Mouse (Mus musculus): Measurements from ENCODE around the gene Abcc1.

Gene Abcc1

DNA sequence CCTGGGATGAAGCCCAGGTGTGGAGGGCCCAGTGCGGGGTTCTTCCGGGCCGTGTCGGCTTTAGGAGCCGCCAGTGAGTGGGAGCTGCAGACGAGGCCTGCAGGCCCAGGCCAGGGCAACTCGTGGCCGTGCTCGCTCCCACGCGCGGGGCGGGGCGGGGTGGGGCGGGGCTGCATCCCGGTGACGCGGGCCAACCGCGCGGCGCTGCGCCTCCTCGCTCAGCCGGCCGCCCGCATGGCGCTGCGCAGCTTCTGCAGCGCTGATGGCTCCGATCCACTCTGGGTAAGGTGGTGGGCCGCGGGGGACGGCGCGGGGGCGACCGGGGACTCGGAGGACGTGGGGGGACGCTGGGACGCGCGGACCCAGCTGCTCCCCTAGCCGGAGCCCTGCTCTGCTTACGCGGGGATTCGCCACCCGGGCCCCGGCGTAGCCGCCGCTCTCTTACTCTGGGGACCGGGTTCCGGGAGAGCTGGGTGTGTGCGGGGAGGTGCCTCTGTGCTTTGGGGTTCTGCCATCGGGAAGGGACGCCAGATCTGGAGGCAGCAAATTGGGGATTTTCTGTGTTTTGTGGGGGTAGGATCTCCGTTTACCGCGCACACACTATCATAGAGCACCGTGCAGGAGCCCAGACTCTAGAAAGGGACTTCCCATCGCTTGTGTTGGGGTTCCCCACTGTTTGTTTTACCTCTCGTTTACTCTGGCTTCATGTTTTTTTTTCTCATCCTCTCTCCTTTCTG lies at the start of gene Abcc1:
Gene Abcc1 (plus strand): TSS at position 197 of the 737 bp plus-strand sequence.
- DNase-seq (ENCODE audit: low spot score): peak; percentile 76

DNA sequence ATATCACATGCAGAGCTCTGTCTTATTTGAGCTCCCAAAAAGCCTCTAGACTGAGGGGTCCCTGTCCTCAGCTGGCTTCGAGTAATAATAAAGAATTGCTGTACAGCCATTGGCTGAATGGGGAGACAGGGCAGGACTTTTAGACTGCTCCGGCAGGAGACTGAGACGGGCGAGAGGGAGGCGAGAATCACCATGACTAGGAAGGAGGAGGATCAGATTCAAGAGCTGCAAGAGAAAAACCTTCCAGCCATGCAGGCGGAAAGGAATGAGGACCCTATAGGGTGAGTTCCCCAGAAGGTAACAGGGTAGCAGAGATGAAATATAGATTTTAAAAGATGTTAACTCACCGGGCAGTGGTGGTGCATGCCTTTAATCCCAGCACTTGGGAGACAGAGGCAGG lies 48.4 kb upstream of the Abcc1 start:
- DNase-seq (ENCODE audit: low spot score): no peak

DNA sequence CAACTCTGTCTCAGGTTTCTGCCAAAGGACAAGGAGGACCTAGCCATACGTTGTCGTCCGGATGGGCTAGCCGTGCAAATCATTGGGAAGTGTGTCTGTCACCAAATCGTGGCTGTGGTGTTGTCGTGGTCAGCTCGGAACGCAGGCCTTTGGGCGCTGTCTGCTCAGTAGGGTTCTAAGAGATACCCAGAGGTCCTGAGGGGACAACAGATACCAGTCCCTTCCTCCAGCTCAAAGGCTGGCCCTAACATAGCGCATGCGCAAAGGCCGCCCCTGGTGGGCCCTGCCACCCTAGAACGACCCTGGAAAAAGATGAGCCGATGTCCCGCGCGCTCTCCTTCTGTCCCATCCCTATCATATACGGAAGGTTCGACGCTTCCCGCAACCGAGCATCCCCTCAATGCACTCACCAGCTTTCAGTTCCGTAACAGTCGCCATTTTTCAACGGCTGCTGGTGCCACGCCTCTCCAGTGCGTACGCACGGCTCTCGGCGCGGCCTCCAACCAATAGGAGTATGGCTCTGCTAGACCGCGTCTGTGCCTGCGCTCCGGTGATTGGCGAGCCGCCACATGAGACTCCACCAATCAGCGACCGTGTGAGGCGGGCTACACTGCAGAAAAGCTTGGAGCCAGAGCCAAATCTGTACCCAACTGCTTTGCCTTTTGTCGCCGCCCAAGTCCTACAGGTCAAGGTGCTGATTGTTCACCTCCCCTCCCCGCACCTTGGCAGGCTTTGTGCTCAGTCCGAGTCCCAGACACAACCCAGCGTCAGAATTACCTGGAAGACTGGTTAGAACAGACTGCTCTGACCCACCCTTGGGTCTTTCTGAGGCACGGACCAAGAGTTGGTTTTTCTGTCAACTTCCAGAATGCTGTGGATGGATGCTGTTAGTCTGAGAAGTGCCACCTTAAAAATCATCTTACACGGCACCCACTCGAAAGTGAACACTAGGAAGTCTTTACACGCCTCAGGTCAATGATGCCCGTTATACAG lies 44.2 kb upstream of the Abcc1 start, which contains the start of gene Fopnl:
Gene Fopnl (minus strand): TSS at position 522 of the 993 bp plus-strand sequence.
- DNase-seq (ENCODE audit: low spot score): peak; percentile 98

DNA sequence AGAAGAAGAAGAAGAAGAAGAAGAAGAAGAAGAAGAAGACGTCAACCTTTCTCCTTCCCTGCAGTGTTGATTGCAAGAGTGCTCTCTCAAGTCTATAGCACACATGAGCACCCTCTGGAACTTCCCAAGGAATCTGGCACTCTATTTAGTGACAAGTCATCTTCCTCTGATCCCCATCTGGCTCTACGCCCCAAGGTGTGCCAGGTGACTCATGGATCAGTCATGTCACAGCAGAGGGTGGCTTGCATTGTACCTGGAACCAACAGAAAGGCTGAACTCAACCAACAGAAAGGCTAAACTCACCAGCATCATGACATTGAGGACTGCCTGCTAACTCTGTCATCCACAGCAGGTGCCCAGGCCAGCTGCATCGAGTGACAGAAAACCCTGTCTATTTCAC lies 41.7 kb upstream of the Abcc1 start:
- peak; percentile 67 for DNase-seq (ENCODE audit: low spot score)

DNA sequence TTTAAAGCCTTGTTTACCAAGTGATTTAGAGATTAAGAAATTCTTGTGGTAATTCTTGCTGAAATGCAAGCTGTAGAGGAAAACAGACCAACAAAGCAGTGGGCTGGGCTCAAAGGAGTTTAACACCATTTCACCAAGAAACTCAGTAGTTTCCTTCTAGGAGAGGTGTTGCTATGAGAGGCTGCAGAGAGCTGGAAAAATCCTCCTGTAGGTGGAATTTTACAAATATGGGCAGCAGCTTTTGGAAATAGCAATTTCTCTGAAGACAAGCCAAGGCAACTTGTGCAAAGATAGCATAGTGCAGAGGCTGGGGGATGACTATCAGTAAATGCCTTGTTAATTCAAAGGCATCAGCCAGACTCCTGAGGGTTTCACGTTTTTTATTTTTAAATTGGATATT lies 40.9 kb upstream of the Abcc1 start:
- no peak for DNase-seq (ENCODE audit: low spot score)

DNA sequence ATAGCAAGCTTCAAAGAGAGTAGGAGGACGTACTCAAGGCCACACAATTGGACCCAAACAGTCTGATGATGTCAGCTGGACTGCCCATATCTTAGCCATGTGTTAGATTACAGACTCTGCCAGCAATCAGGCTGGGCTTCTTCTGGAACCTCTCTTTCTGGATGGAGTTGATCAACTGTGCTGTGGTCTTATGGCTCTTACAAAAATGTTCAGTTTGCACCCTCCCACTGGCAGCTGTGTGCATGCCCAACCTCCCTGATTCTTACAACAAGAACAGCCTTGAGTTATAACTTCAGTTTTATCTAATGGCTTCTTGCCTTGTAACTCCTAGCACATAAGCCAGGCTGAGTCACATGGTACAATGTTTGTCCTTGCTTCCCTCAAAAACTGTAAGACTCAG lies 33.2 kb upstream of the Abcc1 start:
- no peak for DNase-seq (ENCODE audit: low spot score)

DNA sequence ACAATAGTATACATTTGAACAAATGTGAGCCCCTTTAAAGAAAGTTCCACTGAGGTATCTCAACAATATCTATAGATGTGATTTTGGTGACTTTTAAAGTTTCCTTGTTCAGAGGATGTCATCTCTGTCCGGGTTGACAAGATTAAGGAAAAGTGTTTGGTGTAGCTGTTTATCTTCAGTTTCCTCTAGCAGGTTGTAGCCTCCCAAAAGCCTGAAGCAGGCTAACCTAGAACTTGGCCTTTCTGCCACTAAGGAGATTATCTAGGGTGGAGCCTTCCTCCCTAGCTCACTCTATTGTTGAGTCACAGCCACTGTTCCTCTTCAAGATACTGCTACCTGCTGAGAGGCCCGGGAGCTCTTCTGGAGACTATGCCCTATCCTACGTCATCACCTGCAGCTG lies 16.4 kb upstream of the Abcc1 start:
- no peak for DNase-seq (ENCODE audit: low spot score)

DNA sequence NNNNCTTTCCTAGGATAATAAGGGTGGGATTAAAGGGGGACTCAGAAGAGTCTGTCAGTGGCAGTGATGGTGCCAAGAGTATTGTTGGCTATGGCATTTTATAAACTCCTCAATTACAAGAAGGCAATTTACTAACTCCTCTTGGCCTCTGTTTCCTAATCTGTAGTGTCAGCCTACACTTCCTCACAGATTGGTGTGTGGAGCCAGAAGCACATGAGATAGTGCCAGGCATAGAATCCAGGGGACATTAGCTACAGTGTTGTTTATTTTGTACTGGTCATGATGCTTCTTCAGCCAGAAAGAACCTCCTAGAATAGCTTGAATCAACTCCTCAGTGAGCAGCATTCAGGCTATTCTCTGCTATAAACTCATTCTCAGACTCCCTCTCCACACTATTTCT lies 9.8 kb upstream of the Abcc1 start:
- DNase-seq (ENCODE audit: low spot score): no peak

DNA sequence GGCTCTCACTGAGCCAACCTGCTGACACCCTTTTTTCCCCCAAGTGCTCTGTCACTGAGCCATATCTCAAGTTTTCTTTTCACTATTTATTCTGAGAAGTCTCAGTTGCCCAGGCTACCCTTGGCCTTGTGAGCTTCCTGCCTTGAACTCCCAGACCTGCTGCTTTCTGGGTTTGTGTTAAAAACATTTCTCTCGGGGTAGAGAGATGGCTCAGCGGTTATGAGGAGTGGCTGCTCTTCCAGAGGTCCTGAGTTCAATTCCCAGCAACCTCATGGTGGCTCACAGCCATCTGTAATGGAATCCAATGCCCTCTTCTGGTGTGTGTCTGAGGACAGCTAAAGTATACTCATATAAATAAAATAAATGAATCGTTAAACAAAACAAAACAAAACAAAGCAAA lies 9.1 kb upstream of the Abcc1 start:
- no peak for DNase-seq (ENCODE audit: low spot score)

DNA sequence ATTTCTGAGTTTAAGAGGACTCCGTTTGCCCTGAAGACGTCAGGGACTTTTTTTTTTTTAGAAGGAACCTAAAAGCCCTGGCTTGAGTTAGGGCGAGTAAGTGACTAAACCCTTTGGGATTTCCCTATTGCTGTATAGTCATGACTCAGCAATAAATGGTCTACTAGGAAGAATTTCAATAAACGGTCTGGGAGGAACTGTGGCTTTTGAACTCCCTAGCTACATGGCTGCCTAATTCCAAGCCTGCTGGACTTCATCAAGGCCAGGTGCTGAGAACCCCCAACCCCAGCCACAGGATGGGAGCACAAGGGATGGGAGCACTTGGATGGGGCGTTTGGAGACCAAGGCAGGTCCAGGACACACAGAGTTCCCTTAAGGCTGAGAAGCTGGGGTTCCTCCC lies 8.7 kb upstream of the Abcc1 start:
- no peak for DNase-seq (ENCODE audit: low spot score)

DNA sequence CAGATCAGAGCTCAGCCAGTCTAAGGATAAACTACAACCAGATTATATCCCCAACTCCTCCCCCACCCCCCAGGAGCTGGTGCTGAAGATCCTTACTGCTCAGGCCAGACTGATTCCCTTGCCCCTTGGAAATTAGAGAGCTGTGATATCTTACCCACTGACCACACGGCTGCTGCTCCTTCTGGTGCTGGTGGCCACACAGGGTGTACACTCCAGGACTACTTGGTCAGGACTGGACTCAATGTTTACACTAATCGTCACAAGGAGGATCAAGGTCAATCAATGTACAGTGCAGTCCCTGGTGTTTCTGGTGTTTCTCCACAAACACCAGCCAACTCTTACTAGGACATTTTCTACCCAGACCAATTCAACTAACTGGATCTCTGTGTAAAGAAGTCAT lies 3.5 kb upstream of the Abcc1 start:
- no peak for DNase-seq (ENCODE audit: low spot score)

DNA sequence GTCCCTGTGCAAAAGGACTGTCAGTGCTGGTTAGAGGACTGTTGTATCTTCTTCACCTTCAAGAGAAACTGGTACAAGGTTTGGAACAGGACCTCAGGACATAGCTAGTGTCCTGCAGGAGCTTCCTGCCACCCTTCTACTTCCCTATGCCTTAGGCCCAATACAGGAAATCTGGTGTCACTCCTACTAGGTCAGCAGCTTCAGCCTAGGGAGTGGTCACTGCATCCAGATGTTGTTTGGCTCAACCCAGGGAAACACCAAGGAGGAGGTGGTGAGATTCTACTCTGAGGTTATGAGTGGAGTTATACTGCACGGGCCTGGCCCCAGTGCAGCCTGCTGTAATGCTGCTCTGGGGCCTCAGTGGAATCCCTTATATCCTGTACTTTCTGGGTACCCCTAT lies 2.8 kb upstream of the Abcc1 start:
- DNase-seq (ENCODE audit: low spot score): no peak

DNA sequence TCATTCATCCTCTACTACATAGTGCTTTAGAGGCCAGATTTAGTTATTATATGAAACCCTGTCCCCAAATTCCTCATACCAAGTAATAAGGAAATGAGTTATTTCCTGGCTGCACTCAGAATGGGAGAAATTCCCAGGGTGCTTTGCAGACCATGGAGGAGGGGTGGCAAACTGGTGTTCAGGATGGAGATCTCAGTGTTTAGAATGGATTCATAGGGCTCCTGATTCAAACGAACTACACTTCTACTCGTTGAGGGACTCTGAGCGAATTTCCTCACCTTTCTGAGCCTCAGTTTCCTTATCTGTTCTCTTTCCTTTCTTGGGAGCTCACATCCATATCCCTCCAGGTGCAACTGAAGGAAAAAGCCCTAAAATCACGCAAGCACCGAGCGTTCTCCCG lies 427 bp upstream of the Abcc1 start:
- no peak for DNase-seq (ENCODE audit: low spot score)

DNA sequence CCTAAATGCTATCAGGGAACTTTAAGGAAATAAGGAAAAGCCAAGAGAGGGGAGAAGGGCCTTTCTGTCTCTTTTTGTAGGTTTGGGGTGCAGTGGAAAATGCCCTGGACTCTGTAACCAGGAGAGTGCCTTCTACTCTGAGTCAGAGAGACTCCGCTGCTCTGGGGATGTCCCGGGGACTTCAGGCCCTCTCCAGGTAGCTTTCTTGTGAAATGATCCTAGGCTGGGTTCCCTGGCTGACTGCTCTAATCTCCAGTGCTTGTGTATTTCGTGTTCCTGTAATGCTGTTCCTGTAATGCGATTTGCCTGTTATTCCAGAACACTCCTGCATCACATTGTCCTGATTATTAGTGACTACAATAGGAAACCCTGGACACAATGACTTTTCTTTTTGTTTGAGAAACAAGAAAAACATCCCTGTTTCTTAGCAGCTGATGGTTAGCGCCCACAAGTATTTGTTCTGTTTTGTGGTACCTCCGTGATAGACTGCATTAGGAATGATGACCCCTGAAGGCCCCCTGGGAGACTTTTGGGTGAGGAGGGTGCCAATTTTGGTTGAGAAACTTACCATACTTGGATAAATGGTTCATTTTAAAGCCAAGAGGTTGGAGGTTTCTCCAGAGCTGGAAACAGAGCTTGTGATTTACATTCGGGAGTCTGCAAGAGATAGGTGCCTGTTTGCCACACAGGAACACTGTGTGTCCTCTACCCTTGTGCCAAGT lies 902 bp downstream of the Abcc1 start:
- DNase-seq (ENCODE audit: low spot score): no peak

DNA sequence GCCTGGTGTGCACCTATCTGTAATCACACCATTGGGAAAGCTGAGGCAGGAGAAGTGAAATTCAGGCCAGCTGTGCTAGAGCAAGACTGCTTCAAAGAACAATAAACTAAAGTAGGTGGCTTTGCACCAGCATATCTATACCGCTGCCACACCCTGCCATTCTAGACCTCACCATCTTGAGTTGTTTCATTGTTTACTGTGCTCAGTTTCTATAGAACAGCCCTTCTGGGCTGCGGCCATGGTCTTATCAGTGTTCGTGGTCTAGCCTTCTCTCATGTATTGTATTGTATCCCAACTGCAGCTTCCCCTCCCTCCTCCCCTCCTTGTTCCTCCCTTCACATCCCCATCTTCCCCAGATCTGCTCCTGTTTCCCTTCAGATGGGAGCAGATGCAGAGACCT lies 2.1 kb downstream of the Abcc1 start:
- no peak for DNase-seq (ENCODE audit: low spot score)

DNA sequence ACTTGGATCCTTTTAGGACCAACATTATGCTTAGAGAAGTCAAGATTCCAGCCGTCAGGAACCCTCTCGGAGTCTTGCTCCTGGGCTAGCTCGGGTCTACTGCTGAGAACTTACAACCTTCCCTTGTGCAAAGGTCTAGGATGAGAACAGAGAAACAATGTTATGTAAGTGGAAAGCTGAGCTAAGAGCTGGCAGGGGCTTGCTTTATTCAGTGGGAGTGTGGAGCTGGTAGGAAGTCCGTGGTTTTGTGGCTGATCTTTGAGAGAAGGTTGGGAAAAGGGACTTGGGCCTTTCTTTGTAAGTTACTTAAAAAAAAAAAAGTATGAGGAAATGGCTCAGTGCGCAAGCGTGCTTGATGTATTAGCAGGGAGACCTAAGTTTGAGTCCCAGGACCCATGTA lies 2.7 kb downstream of the Abcc1 start:
- no peak for DNase-seq (ENCODE audit: low spot score)

DNA sequence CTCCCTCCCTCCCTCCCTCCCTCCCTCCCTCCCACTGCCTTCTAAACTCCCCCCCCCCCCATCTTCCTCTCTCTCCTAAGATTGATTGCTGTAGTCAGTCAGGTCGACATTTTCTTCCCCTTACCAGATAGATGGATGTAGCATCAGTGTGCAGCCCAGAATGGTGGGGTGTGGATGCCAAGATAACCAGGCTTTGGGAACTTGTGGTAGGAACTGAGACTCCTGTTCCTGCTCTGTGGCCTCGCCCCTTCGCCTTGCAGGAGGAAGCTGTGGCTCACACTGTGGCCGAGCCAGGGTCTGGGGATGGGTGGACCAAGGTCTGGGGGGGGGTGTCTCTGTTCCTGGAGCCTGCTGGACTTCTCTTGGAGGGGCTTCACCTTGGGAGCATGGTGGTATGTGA lies 4.1 kb downstream of the Abcc1 start:
- no peak for DNase-seq (ENCODE audit: low spot score)

DNA sequence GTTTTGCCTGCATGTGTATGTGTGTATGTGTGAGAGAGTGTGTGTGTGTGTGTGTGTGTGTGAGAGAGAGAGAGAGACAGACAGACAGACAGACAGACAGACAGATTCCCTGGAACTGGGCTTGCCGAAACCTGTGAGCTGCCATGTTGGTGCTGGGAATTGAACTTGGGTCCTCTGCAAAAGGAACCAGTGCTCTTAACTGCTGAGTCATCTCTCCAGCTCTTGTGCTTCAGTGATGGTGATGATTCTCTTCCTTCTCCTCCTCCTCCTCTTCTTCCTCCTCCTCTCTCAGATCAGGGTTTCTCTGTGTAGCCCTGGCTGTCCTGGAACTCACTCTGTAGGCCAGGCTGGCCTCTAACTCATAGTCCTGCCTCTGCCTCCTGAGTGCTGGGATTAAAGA lies 4.7 kb downstream of the Abcc1 start:
- DNase-seq (ENCODE audit: low spot score): no peak

DNA sequence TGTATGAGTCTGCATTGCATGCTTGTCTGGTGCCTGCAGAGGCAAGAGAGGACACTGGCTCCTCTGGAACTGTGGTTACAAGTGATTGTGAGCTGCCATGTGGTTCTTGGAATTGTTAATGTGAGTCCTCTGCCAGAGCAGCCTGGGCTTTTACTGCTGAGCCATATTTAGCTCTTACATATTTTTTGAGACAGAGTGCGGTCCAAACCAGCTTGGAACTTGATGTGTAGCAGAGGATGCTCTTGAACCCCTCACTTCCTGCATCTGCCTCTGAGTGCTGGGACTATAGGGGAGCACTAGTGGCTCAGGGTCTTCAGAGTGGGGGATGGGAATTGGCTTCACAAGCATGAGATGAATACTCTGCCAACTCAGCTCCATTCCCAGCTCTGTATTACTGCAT lies 10.0 kb downstream of the Abcc1 start:
- no peak for DNase-seq (ENCODE audit: low spot score)

DNA sequence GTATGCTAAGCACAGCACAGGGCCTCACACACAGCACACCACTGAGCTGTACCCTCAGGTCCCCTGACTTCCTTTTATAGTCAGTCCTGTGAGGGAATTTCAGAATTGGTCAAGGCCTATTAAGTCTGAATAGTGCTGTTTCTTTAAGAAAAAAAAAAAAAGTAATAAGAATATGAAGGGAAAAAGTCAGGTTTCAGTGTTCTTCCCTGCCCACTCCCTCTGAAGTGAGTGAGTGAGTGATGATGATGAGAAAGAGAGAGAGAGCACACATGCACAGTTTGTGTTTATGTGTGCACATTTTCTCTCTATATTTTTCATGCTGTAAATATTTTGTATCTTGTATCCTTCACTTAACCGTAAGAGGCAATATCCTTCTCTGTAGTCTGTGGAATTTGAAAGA lies 11.0 kb downstream of the Abcc1 start:
- no peak for DNase-seq (ENCODE audit: low spot score)

DNA sequence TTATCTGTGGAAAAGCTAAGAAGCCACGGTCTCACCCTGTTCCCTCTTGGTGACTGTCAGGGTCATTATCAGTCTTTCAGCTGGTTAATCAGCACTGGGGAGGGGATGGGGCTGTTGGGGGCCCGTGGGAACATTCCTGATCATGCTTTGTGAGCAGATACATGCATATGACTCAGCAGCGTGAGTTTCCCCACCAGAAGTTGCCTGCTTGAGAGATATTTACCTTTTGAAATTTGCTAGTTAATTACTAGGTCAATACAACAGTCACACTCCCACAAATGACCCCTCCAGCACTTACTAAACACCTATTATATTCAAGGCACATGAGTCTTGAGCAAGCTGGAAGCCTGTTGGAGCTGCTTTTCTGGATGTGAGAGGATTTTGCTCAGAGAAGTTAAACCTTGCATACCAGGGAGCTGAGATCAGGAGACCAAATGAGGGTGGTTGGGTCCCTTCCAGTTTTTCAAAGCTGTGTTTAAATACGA lies 11.5 kb downstream of the Abcc1 start:
- peak; percentile 47 for DNase-seq (ENCODE audit: low spot score)

DNA sequence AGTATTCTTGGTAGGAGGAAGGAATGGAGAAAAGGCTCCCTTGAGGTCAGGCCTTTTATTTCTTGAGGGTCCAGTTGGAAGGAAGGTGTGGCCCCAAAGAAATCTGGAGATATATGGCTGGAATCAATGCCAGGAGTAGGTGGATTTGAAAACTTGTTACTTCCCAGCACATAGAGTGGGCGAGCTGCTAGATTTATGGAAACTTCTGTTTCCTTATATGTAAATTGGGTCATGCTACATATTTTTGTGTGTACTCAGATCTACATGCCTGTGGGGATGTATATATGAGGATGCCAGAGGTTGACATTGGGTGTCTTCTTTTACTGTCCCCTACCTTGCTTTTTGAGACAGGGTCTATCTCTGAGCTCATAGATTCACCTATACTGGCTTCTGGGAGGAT lies 14.6 kb downstream of the Abcc1 start:
- DNase-seq (ENCODE audit: low spot score): no peak
